Mouse (Mus musculus) neural tube, embryonic 14.5 days (tissue): ENCODE measurements at regions not wholly inside any gene's neighbourhood (a gene's known extent, or its start where the extent isn't known, plus 50 kb on each side); places are given as distances from the start of the nearest gene placed in this dataset.
A peak's percentile ranks its signal among the peaks of the same experiment; 100 is the strongest.

Experiments used
- ATAC-seq: fragments of 200-750 bp; cut with Nextera tagmentation; 2 replicates; pipeline ENCODE4 v1.8.0; 2017; ENCODE audit warnings: low read depth, mild to moderate bottlenecking, moderate TSS enrichment, moderate library complexity
- H3K27ac ChIP-seq: fragments of 300-500 bp; sonication (generic); 2 replicates; pipeline ENCODE4 v1.5.1; 2014; ENCODE audit warnings: low read depth, mild to moderate bottlenecking, control low read depth, low read length, moderate library complexity, mixed read lengths
- H3K27me3 ChIP-seq: fragments of 300-500 bp; sonication (generic); 2 replicates; pipeline ENCODE4 v1.6.1; 2014; ENCODE audit warnings: low read length; ENCODE audit not compliant: control insufficient read depth, insufficient read depth
- H3K36me3 ChIP-seq: fragments of 300-500 bp; sonication (generic); 2 replicates; pipeline ENCODE4 v1.6.1; 2014; ENCODE audit warnings: low read length, mixed read lengths; ENCODE audit not compliant: control insufficient read depth, insufficient read depth
- H3K4me1 ChIP-seq: fragments of 300-500 bp; sonication (generic); 2 replicates; pipeline ENCODE4 v1.6.1; 2014; ENCODE audit warnings: low read length; ENCODE audit not compliant: control insufficient read depth, insufficient read depth
- H3K4me2 ChIP-seq: fragments of 300-500 bp; sonication (generic); 2 replicates; pipeline ENCODE4 v1.6.1; 2014; ENCODE audit warnings: mild to moderate bottlenecking, low read depth, low read length, control low read depth
- H3K4me3 ChIP-seq: fragments of 300-500 bp; sonication (generic); 2 replicates; pipeline ENCODE4 v1.5.1; 2014; ENCODE audit warnings: low read depth, low read length, control low read depth, mixed read lengths
- H3K9ac ChIP-seq: fragments of 300-500 bp; sonication (generic); replicated peaks from 2 replicates; pipeline ENCODE4 v1.6.1; 2014; ENCODE audit warnings: low read depth, mild to moderate bottlenecking, control low read depth, low read length, mixed read lengths
- H3K9me3 ChIP-seq: fragments of 300-500 bp; sonication (generic); 2 replicates; pipeline ENCODE4 v1.6.1; 2016; ENCODE audit warnings: low read length; ENCODE audit not compliant: control insufficient read depth
- WGBS: fragments of 180-500 bp; shearing (Covaris S2); extraction: QIAGEN DNeasy Blood & Tissue Kit; methylation state at CpG from one replicate; pipeline ENCODE4 v1.1.7; 2014; 5-methylcytosine and 5-hydroxymethylcytosine counted together

DNA sequence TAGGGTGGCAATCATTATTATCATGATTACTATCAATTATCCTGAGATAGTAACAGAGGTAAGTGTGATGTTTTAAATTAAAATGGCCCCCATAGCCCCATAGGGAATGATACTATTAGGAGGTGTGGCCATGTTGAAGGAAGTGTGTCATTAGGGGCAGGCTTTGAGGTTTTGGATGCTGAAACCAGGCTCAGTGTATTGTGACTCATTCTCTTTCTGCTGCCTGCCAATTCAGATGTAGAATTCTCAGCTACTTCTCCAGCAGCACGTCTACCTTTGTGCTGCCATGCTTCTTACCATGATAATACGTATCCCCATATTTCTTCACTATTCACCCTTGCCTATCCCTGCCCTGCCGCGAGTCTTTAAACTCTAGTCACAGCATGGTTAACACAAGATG, 195.1 kb downstream of the Pten start:
- Histone ChIP-seq H3K9me3 (no peaks in the 10 kb centered on the region), H3K9ac (no peak overlapping the region), H3K27me3 (no peaks in the 10 kb centered on the region), H3K4me3 (no peak overlapping the region), H3K36me3 (no peaks in the 10 kb centered on the region), H3K4me2 (no peak overlapping the region), H3K4me1 (no peaks in the 10 kb centered on the region), H3K27ac (no peak overlapping the region)
- WGBS = 91% methylated on average over 4 of the region's 4 CpGs
- ATAC-seq = no peak

DNA sequence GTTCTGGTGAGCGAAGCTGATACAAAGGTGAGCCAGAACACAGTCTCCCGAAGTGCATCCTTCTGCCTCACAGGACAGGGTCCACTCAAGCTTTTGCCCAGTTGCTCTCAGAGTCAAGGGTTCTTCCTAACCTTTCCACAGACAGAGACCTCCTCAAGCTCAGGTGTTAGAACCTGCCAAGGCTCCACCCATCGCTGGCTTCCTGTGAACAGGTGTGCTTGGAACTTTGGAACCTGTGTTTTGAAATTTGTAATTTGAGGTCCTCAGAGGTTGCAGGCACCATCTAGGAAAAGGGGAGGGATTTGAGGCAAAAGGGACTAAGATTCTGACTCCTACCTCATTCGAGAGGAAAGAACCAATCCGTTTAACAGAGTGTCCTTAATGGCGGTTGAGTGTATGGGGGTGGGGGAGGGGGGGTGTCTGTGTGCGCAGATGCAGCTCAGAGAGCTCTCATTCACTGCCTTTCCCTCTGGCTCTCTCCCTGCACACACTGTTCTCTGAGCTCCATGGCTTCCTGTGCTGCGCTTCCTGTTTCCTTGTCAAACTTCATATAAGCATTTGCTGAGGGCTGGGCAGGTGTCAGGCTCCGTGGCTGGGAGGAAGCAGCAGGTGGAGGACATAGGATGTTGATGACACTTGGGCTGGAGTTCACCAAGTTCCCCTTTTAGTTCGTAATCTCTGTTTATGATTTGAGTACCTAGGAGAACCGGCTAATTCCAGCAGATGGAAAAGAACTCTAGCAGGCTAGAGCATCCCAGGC, 195.8 kb downstream of the Pten start:
- ATAC-seq = no peak
- no peaks in the 10 kb centered on the region for H3K4me1 ChIP-seq
- H3K27me3 ChIP-seq = no peaks in the 10 kb centered on the region
- H3K4me3 ChIP-seq = no peak overlapping the region
- H3K4me2 ChIP-seq = no peak overlapping the region
- H3K36me3 ChIP-seq = no peaks in the 10 kb centered on the region
- no peaks in the 10 kb centered on the region for H3K9me3 ChIP-seq
- H3K27ac ChIP-seq = no peak overlapping the region
- WGBS = 80% methylated on average over 11 of the region's 11 CpGs
- no peak overlapping the region for H3K9ac ChIP-seq

DNA sequence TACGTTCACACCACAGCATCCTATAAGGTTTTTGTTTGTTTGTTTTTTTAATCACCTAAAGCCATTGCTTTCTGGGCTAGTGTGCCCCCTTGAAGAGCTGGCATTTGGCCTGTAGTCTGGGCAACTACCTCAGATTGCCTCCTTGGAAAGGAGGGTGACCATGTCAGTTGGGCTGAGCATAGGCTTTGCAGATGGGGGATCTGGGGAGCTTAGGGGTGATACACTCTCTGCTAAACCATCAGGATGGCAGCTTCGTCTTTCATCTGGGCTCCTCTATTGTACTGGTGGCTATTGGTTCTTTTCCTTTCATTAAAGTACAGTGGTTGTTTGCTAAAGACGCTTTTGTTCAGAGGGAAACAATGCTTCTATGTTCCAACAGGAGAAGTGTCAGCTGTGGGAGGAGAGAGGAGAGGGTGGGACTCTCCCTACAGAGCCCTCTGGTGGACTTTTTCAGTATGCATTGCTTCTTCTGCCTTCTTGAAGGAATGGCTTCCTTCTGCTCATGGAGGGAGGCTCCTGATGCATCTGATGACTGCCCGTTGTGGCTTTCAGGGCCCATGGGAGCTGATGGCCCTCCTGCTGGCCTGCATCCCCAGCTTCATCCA, 196.8 kb downstream of the Pten start:
- Histone ChIP-seq H3K36me3 (no peaks in the 10 kb centered on the region), H3K4me1 (no peaks in the 10 kb centered on the region), H3K9ac (no peak overlapping the region), H3K4me2 (no peak overlapping the region), H3K9me3 (no peaks in the 10 kb centered on the region), H3K4me3 (no peak overlapping the region), H3K27me3 (no peaks in the 10 kb centered on the region), H3K27ac (no peak overlapping the region)
- 38% methylated on average over 4 of the region's 4 CpGs for WGBS
- peak; percentile 32; the same call in 1 of the 2 replicates for ATAC-seq

DNA sequence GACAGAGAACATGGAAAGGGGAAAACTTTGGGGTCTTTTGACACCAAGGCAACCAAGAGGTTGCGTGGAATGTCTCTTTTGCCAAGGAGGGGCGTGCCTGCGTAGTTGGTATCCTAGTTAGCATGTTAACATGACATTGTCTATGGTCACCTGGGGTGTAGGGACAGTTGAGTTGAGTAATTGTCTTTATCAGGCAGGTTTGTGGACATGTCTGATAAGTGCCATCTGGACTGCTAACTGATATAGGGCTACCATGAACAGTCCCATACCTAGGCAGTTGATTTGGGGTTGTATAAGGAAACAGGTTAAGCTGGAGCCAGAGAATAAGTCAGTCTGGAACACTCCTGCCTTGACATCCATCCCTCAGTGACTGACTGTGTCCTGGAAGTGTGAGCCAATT, 197.6 kb downstream of the Pten start:
- 97% methylated on average over 3 of the region's 3 CpGs for WGBS
- no peaks in the 10 kb centered on the region for H3K9me3 ChIP-seq
- H3K9ac ChIP-seq = no peak overlapping the region
- H3K36me3 ChIP-seq = no peaks in the 10 kb centered on the region
- no peak overlapping the region for H3K27ac ChIP-seq
- no peaks in the 10 kb centered on the region for H3K4me1 ChIP-seq
- no peaks in the 10 kb centered on the region for H3K27me3 ChIP-seq
- H3K4me3 ChIP-seq = no peak overlapping the region
- H3K4me2 ChIP-seq = no peak overlapping the region
- ATAC-seq = no peak

DNA sequence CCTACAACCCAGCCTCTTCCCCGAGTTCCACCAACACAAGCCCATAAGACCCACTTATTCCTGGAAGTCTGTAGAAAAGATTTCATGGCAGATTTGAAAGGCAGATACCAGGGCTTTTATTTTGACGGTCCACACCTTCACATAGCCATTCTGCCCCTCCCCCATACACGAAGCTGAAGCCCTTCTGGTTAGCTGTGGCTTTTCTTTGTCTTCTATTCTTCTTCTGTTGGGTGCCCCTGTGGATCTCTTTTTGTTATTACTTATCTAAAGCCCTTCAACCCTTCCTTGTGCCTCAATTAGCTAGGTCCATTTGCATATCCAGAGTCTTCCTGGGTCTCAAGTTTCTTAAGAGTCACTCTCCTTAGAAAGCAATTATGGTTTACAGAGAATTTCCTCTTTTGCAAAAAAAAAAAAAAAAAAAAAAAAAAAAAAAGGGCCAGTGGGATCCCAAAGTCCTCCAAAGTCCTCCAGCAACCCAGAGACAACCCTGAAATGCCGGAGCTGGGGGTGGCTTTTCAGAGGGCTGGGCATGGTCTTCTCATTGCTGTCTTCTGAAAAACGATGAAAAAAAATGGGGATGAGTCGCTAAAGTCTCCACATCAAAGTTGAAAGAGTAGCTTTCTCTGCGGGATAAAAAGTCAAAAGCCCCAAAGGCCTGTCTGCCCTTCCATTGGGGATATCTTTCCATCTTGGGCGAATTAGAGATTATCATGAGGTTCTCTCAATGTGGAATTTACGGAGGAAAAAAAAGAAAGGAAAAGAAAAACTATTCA, 199.0 kb downstream of the Pten start:
- Histone ChIP-seq H3K36me3 (no peaks in the 10 kb centered on the region), H3K4me3 (no peak overlapping the region), H3K9me3 (no peaks in the 10 kb centered on the region), H3K4me1 (no peaks in the 10 kb centered on the region), H3K4me2 (peak overlapping the region; percentile 3; the same call in 1 of the 2 replicates), H3K27ac (no peak overlapping the region), H3K9ac (no peak overlapping the region), H3K27me3 (no peaks in the 10 kb centered on the region)
- 7% methylated on average over 9 of the region's 9 CpGs for WGBS
- no peak for ATAC-seq

DNA sequence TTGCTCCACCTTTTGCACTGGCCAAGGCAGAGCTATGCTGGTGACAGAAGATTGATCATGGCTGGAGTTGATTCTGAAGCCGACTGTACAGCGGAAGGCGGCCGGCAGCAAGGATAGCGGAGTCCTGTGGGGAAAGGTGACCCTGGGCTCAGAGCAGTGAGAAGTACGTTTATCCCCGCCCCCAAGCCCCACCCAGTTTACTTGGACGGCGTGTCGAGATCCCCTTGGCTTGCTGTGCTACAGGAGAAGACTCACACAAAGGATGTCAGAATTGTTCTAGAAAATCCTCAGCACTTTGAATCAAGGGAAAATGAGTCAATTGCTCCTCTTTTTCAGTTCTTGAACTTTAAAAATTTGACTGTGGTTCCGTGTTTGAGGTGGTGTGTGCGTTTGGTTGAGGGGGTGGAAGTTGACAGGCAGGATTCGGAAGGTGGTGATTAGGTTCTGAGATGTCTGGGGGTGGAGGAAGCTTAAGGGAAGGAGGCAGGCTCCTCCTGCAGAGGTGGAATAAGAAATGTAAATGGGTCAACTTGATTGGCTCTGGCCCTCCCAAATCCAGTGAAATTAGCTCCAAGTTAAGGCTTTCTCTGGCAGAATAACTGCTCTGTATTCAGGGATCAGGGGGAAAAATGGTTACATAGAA, 199.7 kb downstream of the Pten start:
- peak overlapping the region; percentile 3; the same call in 1 of the 2 replicates for H3K4me2 ChIP-seq
- no peaks in the 10 kb centered on the region for H3K4me1 ChIP-seq
- H3K27ac ChIP-seq = no peak overlapping the region
- H3K27me3 ChIP-seq = no peaks in the 10 kb centered on the region
- H3K9me3 ChIP-seq = no peaks in the 10 kb centered on the region
- 4% methylated on average over 13 of the region's 13 CpGs for WGBS
- no peaks in the 10 kb centered on the region for H3K36me3 ChIP-seq
- H3K9ac ChIP-seq = no peak overlapping the region
- no peak for ATAC-seq
- H3K4me3 ChIP-seq = no peak overlapping the region

DNA sequence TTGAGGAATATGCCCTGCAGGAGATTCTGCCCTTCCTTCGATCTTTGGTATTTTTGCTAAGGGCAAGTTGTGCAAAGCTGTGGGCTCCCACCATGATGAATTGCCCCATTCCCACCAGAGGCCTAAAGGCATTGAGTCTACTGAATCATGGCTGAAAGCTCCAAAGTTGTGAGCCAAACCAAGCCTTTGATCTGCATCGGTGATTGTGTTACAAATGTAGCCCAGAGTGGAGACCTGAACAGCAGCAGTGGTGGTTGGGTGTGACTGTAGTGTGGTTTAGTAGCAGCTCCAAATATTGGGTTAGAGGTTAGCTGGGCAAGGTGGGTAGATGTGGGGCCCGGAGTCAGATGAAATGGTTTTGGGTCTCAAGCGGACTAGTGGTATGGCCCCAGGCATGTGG, 201.0 kb downstream of the Pten start:
- Histone ChIP-seq H3K4me3 (no peak overlapping the region), H3K27me3 (no peaks in the 10 kb centered on the region), H3K4me1 (no peaks in the 10 kb centered on the region), H3K27ac (no peak overlapping the region), H3K4me2 (no peak overlapping the region), H3K9me3 (no peaks in the 10 kb centered on the region), H3K36me3 (no peaks in the 10 kb centered on the region), H3K9ac (no peak overlapping the region)
- no peak for ATAC-seq
- WGBS = 93% methylated on average over 4 of the region's 4 CpGs

DNA sequence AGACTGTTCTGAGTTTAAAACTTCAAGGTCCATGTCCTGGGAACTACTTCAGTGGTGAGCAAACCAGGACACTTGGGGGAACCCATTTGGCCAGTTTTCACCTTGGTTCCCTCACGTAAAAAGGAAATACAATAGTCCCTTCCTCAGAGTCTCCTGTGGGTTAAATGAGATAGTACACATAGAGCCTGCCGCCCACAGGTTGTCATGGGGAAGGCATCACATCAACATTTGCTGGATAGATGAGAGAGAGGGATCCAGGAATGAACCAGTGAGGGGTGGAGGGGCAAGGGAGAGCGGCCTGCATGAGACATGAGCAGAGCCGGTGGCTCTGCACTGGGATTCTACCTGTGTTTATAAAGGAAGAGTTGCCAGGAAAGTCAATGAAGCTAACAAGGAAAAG, 201.5 kb downstream of the Pten start:
- H3K9ac ChIP-seq = no peak overlapping the region
- H3K4me1 ChIP-seq = no peaks in the 10 kb centered on the region
- no peak overlapping the region for H3K4me3 ChIP-seq
- no peaks in the 10 kb centered on the region for H3K36me3 ChIP-seq
- no peak for ATAC-seq
- H3K9me3 ChIP-seq = no peaks in the 10 kb centered on the region
- H3K4me2 ChIP-seq = no peak overlapping the region
- no peak overlapping the region for H3K27ac ChIP-seq
- H3K27me3 ChIP-seq = no peaks in the 10 kb centered on the region
- WGBS = 96% methylated on average over 4 of the region's 4 CpGs

DNA sequence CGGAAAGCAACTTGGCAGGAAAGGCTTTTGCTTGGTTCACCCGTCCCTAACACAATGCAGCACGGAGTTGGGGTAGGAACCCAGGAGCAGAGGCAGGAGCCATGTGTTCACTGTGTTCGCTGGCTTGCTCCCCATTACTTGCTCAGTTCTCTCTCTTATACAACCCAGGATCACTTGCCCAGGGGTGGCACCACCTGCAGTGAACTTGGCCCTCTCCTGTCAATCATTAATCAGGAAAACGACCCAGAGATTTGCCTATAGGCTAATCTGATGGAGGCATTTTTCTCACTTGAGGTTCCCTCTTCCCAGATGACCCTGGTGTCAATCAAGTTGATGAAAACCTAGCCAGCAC, 202.5 kb downstream of the Pten start:
- H3K27ac ChIP-seq = no peak overlapping the region
- no peaks in the 10 kb centered on the region for H3K27me3 ChIP-seq
- H3K4me1 ChIP-seq = no peaks in the 10 kb centered on the region
- no peaks in the 10 kb centered on the region for H3K36me3 ChIP-seq
- H3K4me3 ChIP-seq = no peak overlapping the region
- H3K9me3 ChIP-seq = no peaks in the 10 kb centered on the region
- no peak overlapping the region for H3K9ac ChIP-seq
- no peak for ATAC-seq
- H3K4me2 ChIP-seq = no peak overlapping the region
- 68% methylated on average over 5 of the region's 5 CpGs for WGBS
